Mouse (Mus musculus) cerebellum, adult 2 months (tissue): ENCODE measurements at regions not wholly inside any gene's neighbourhood (a gene's known extent, or its start where the extent isn't known, plus 50 kb on each side); places are given as distances from the start of the nearest gene placed in this dataset.
"Not testable (repeated sequence)": the region's sequence is repeated elsewhere in the genome, so short reads cannot be mapped to it uniquely, and the experiment has no call there.

Source experiments
- CTCF ChIP-seq: fragments of 200-500 bp; IDR thresholded peaks from 2 replicates; pipeline ENCODE4 v1.5.1; 2011; ENCODE audit warnings: low read depth, mild to moderate bottlenecking, control low read depth, low read length, moderate library complexity, borderline replicate concordance; ENCODE audit not compliant: insufficient read depth
- POLR2A ChIP-seq: fragments of 200-500 bp; IDR thresholded peaks from 2 replicates; pipeline ENCODE4 v1.6.1; 2011; ENCODE audit warnings: low read length, control low read depth, borderline replicate concordance; ENCODE audit not compliant: insufficient read depth

- not testable (repeated sequence) for TF ChIP-seq CTCF, POLR2A
Measured at GRCm38 (mm10) chr6:50845246-50845645, 191.0 kb upstream of the Npvf start.
